Mouse (Mus musculus) heart, postnatal 0 days (tissue): ENCODE measurements at regions not wholly inside any gene's neighbourhood (a gene's known extent, or its start where the extent isn't known, plus 50 kb on each side); places are given as distances from the start of the nearest gene placed in this dataset.

Experiments
- CTCF ChIP-seq: IDR thresholded peaks from 2 replicates; pipeline ENCODE4 v1.5.1; 2016; ENCODE audit warnings: antibody characterized with exemption, control low read depth, low read depth
- EP300 ChIP-seq: IDR thresholded peaks from 2 replicates; pipeline ENCODE4 v1.6.1; 2016; ENCODE audit warnings: antibody characterized with exemption, low read depth

DNA sequence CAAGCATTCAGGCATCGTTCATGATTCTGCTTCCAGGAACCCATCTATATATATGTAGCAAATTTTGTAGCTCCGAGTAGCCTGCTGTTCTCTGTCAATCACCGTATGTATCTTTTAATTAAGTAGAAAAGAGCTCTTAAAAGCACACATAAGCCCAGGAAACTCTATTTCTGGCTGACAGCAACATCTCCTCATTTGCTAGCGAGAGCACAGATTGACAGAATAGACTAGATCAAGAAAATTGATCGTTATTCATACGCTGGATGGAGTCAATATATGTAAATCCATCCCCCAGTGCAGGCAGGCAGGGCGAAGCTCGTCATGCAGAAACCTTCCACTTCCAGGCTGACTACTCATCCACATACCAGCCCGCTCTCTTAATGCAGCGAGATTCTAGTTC is 185.6 kb downstream of the Tmem26 start:
- TF ChIP-seq CTCF (no peak), EP300 (no peak)
